Mouse (Mus musculus) heart, postnatal 0 days (tissue): ENCODE data around the gene Kcnj10. TPM values are rescaled to one million over a fixed set of nuclear protein-coding genes. Genes with fewer than 3 reads are reported as not detected.

ENCODE experiments used
- ATAC-seq: fragments of 200-750 bp; cut with Nextera tagmentation; 2 replicates; pipeline ENCODE4 v1.8.0; 2017; ENCODE audit warnings: low read depth, moderate number of reproducible peaks, moderate library complexity; ENCODE audit not compliant: insufficient read depth
- DNase-seq: peaks from one replicate; pipeline ENCODE4 v3.0.0-alpha.2; 2016; ENCODE audit warnings: low spot score
- H3K27ac ChIP-seq: fragments of 300-500 bp; sonication (generic); 2 replicates; pipeline ENCODE4 v1.5.1; 2014; ENCODE audit warnings: low read depth, mild to moderate bottlenecking
- H3K27me3 ChIP-seq: fragments of 300-500 bp; sonication (generic); 2 replicates; pipeline ENCODE4 v1.6.1; 2014; ENCODE audit warnings: low read length, mixed read lengths; ENCODE audit not compliant: control insufficient read depth, insufficient read depth
- H3K36me3 ChIP-seq: fragments of 300-500 bp; sonication (generic); replicated peaks from 2 replicates; pipeline ENCODE4 v1.6.1; 2014; ENCODE audit warnings: low read length, mixed read lengths; ENCODE audit not compliant: control insufficient read depth, insufficient read depth
- H3K4me1 ChIP-seq: fragments of 300-500 bp; sonication (generic); 2 replicates; pipeline ENCODE4 v1.6.1; 2014; ENCODE audit warnings: antibody characterized with exemption; ENCODE audit not compliant: control insufficient read depth, insufficient read depth
- H3K4me2 ChIP-seq: fragments of 300-500 bp; sonication (generic); 2 replicates; pipeline ENCODE4 v1.6.1; 2014; ENCODE audit warnings: low read depth, mild to moderate bottlenecking, low read length, moderate library complexity
- H3K4me3 ChIP-seq: fragments of 300-500 bp; sonication (generic); 2 replicates; pipeline ENCODE4 v1.5.1; 2014; ENCODE audit warnings: low read depth, low read length
- H3K9ac ChIP-seq: fragments of 300-500 bp; sonication (generic); replicated peaks from 2 replicates; pipeline ENCODE4 v1.6.1; 2014; ENCODE audit warnings: low read depth, low read length, mixed read lengths
- H3K9me3 ChIP-seq: fragments of 300-500 bp; sonication (generic); replicated peaks from 2 replicates; pipeline ENCODE4 v1.6.1; 2016; ENCODE audit warnings: low read length; ENCODE audit not compliant: control insufficient read depth
- CTCF ChIP-seq: IDR thresholded peaks from 2 replicates; pipeline ENCODE4 v1.5.1; 2016; ENCODE audit warnings: antibody characterized with exemption, control low read depth, low read depth
- EP300 ChIP-seq: IDR thresholded peaks from 2 replicates; pipeline ENCODE4 v1.6.1; 2016; ENCODE audit warnings: antibody characterized with exemption, low read depth
- WGBS: fragments of 180-500 bp; shearing (Covaris S2); extraction: QIAGEN DNeasy Blood & Tissue Kit; methylation state at CpG from one replicate; pipeline ENCODE4 v1.1.7; 2014; 5-methylcytosine and 5-hydroxymethylcytosine counted together
- polyA plus RNA-seq: library from polyadenylated mRNA; unstranded; fragments of >200 nt; fragmentation: Nextera tagmentation; extraction: Ambion mirVana; gene quantifications from 2 replicates; pipeline ENCODE4 v1.2.1, GENCODE M21; 2015
- total RNA-seq: library from RNA; depleted of rRNA; stranded (reverse); fragments of >200 nt; gene quantifications from 2 replicates; pipeline ENCODE4 v1.2.3, GENCODE M21; 2014; ENCODE audit warnings: low replicate concordance

Gene Kcnj10
- total and polyA plus RNA-seq, 2 experiments from 2014 or later: not detected

DNA sequence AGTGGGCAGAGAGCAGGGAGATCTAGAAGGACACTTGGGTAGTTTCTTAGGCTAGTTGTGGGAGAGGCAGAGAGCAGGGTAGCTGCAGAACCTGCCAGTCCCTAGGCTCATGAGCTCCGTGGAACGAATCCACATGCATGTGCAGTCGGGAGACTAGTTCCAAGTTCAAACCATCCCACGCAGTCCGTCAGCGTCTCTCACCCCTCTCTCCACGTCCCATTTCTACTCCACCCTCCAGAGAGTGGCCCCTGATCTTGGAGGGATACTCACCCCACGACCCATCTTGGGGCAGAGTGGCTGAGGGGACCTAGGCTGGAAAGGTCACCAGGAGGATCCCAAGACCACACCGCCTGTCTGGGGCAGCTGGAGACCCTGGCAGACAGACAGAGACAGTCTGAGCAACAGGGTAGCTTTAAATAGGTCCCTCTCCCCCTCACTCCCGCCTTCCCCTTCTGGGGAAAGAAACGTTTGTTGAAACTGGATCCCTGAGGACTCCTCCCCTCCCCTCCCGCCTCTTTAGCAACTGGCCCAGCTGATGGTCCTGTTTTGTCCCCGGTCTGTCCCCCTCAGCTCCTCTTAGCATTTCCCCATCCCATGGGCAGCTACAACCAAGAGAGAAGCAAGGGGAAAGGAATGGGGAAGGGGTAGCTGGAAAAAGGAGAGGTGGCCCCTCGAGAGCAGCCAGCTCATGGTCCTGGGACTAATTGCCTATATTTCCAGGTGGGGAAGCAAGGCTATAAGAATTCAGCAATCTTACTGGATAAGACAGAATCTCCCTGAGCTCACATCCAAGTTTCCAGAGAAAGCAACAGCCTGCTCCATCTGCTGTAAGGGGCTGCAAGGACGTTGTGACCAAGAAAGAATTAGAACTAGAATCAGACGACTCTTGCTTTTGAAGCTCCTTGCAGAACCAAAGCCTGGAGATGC is 43.1 kb upstream of the Kcnj10 start, which contains the start of gene Atp1a2:
Gene Atp1a2 (minus strand): TSS at position 454 of the 927 bp plus-strand sequence.
- H3K4me1 ChIP-seq: peaks cover 48% of the 10 kb centered on the region
- 0 out of 2 replicates have a peak, but pooled peaks cover under 1% of the 10 kb centered on the region for H3K36me3 ChIP-seq
- H3K4me3 ChIP-seq: peak within 1 kb of the TSS; percentile 44
- H3K9me3 ChIP-seq: no peaks in the 10 kb centered on the region
- no peaks in the 10 kb centered on the region for H3K27me3 ChIP-seq
- peak within 1 kb of the TSS; percentile 61 for H3K9ac ChIP-seq
- ATAC-seq: peak; percentile 68
- H3K4me2 ChIP-seq: peak within 1 kb of the TSS; percentile 64
- peak; percentile 77 for DNase-seq
- TF ChIP-seq CTCF: no peak
- TF ChIP-seq EP300: no peak
- 9% methylated on average over 16 of the region's 16 CpGs for WGBS
- H3K27ac ChIP-seq: peak within 1 kb of the TSS; percentile 89

DNA sequence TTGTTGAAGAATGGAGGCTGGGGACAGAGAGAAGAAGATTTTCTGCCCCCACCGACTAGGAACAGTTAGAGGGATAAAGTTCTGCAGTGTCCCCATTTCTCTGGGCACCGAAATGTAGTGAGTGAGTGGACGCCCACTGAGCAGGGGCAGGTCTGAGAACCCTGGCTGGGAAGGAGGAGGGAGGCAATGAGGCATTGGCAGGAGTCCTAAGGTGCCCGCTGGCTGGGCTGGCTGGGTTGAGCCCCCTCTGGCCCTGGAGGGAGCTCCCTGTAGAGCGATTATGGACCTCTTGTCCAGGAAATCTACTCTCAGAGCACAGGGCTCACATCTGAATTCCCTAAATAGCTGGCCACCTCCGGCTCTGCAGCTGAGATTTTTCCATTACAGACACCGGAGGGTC is 41.5 kb upstream of the Kcnj10 start:
- no peak overlapping the region for H3K9ac ChIP-seq
- TF ChIP-seq CTCF (no peak), EP300 (no peak)
- H3K36me3 ChIP-seq: no peaks in the 10 kb centered on the region
- H3K9me3 ChIP-seq: no peaks in the 10 kb centered on the region
- WGBS: 34% methylated on average over 7 of the region's 7 CpGs
- H3K27ac ChIP-seq: peak overlapping the region; percentile 63
- H3K4me1 ChIP-seq: peaks cover 48% of the 10 kb centered on the region
- DNase-seq: no peak
- H3K4me3 ChIP-seq: no peak overlapping the region
- no peaks in the 10 kb centered on the region for H3K27me3 ChIP-seq
- H3K4me2 ChIP-seq: no peak overlapping the region
- no peak for ATAC-seq

DNA sequence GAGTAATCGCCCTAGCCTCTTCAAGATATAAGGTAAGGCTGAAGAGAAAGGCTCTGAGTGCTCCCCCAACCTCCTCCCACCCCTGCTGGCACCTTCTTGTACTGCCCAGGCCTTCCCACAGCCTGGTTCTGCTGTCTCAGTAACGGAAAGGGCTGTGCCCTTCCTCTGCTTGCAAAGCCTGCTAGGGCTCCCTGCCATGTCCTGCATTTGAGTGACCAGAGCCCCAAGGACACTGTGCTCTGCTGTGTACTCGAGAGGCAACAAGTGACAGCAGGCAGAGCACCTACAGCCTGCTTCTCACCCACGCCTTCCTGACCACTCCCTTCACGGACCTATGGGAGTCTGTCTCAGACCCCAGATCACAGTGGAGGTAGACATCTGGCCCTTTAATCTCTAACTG is 40.8 kb upstream of the Kcnj10 start:
- Histone ChIP-seq H3K27me3 (no peaks in the 10 kb centered on the region), H3K4me3 (no peak overlapping the region), H3K27ac (peak overlapping the region; percentile 63), H3K36me3 (no peaks in the 10 kb centered on the region), H3K4me2 (no peak overlapping the region), H3K4me1 (peaks cover 48% of the 10 kb centered on the region), H3K9ac (no peak overlapping the region), H3K9me3 (no peaks in the 10 kb centered on the region)
- 40% methylated on average over 5 of the region's 5 CpGs for WGBS
- DNase-seq (no peak), ATAC-seq (0 out of 2 replicates have a peak, but pooled peaks have one; percentile 13)
- TF ChIP-seq EP300 (no peak), CTCF (no peak)

GRCm38 (mm10) chr1:172301180-172301579 is 39.8 kb upstream of the Kcnj10 start:
- TF ChIP-seq CTCF: no peak
- TF ChIP-seq EP300: no peak
- Histone ChIP-seq H3K36me3 (no peaks in the 10 kb centered on the region), H3K9ac (no peak overlapping the region), H3K27me3 (no peaks in the 10 kb centered on the region), H3K27ac (0 out of 2 replicates have a peak overlapping the region, but pooled peaks have one; percentile 63), H3K9me3 (no peaks in the 10 kb centered on the region), H3K4me1 (peaks cover 39% of the 10 kb centered on the region), H3K4me2 (no peak overlapping the region), H3K4me3 (no peak overlapping the region)
- 53% methylated on average over 12 of the region's 12 CpGs for WGBS
- ATAC-seq (no peak), DNase-seq (no peak)

DNA sequence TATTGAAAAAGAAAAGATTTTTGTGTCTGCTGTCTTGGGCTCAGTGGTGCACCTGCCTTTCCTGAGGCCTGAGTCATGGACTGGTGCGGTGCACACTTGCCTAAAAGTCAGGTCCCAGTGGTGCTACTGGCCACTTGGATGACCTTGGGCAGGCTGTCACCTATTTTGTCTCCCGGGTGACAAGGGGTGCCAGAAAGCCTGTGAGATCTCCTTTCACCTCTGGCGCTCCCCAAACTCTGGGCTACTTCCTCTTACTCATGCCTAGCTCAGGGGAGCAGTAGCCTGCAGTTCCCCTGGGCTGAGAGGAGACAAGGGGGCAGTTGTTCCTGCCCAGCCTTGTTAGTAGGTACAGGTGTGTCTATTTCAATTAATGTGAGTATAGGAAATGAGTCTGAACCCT is 38.7 kb upstream of the Kcnj10 start:
- H3K9me3 ChIP-seq: no peaks in the 10 kb centered on the region
- peaks cover 28% of the 10 kb centered on the region for H3K4me1 ChIP-seq
- no peak for TF ChIP-seq CTCF
- no peak overlapping the region for H3K4me3 ChIP-seq
- no peak for ATAC-seq
- H3K27ac ChIP-seq: no peak overlapping the region
- no peak overlapping the region for H3K4me2 ChIP-seq
- DNase-seq: no peak
- 60% methylated on average over 3 of the region's 3 CpGs for WGBS
- no peaks in the 10 kb centered on the region for H3K27me3 ChIP-seq
- no peaks in the 10 kb centered on the region for H3K36me3 ChIP-seq
- no peak overlapping the region for H3K9ac ChIP-seq
